Mouse (Mus musculus): ENCODE data around the gene Rrp1b.

GRCm38 (mm10) chr17:32023088-32023487, 12.8 kb upstream of the Rrp1b start:
- TF ChIP-seq ZNF384 (IDR thresholded peaks at IDR 0.05; ENCODE audit: low read depth, low read length) (no peak), ZC3H11A (IDR thresholded peaks at IDR 0.05; ENCODE audit: borderline replicate concordance, low read depth, low read length) (no peak), CHD2 (IDR thresholded peaks at IDR 0.05; ENCODE audit: low read depth, low read length) (no peak), HCFC1 (IDR thresholded peaks at IDR 0.05; ENCODE audit: borderline replicate concordance, insufficient read depth, low read length) (no peak)

All from ES-E14 (cell line).